Mouse (Mus musculus) megakaryocyte progenitor cell, adult 5-6 weeks (primary cell): ENCODE results near the gene Tor3a. TPM values are rescaled to one million over a fixed set of nuclear protein-coding genes. Genes with fewer than 3 reads are reported as not detected.

Experiments used
- ATAC-seq: replicated peaks from 2 replicates; pipeline ENCODE4 v1.8.0; 2016; ENCODE audit warnings: mild to moderate bottlenecking, moderate TSS enrichment, inconsistent platforms; ENCODE audit not compliant: poor library complexity
- total RNA-seq, 2 experiments: library from RNA; stranded (forward) in 1 of 2; stranded (reverse) in 1 of 2; fragments of 157-497, 149-512 nt in 1 of 2; fragments of 200-1000 nt in 1 of 2; gene quantifications; 2 replicates each; pipeline versions ENCODE4 v1.2.3 to v1.2.4; 2015 to 2017

Gene Tor3a
- total RNA-seq, 2 experiments from 2014 or later, result 17.0 to 24.6 TPM

DNA sequence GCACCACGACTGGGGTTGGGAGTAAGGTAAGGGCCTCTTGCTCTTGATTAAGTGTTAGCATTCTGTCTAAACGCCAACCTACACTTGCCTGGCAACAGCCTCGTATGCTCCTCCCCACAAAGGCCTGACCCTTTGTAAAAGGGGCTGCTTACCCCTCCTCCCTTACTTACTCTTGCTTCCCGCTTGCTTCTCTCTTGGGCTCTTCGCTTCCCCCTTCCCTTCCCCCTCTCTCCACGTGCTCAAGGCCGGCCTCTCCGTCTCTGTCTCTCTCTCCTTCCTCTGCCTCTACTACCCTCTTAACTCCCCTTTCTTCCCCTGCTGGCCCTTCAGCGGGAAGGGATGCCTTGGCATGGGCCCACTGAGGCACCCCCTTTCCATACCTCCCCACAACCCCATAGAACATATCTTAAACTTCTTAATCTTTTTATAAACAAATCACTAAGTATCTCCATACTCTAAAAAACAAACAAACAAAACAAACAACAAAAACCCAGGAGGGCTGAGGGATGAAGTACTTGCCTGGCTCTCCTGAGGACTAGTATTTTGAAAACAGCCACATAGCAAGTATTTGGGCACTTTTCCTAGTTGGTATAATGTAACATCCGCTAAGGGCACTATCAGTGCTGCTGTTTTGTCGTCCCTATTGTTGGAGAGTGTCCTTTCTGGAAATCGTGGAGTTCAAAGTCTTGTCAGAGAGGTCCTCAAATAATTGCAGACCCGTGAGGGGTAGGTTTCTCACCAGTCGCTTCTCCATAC is 1.3 kb downstream of the Tor3a start:
- peak; percentile 39 for ATAC-seq

DNA sequence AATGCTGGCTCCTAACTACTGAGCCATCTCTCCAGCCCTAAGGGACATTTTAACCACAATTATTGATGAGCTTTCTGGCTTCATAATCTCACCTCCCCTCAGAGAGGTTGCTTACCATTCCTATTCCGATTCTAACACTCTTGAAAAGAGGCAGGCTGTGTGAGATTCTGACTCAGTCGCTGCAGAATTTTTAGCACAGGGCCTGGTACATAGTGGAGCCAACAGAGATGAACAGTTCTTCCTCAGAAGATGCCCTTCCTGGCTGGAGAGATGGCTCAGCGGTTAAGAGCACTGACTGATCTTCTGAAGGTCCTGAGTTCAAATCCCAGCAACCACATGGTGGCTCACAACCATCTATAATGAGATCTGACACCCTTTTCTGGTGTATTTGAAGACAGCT is 2.2 kb downstream of the Tor3a start:
- no peak for ATAC-seq

DNA sequence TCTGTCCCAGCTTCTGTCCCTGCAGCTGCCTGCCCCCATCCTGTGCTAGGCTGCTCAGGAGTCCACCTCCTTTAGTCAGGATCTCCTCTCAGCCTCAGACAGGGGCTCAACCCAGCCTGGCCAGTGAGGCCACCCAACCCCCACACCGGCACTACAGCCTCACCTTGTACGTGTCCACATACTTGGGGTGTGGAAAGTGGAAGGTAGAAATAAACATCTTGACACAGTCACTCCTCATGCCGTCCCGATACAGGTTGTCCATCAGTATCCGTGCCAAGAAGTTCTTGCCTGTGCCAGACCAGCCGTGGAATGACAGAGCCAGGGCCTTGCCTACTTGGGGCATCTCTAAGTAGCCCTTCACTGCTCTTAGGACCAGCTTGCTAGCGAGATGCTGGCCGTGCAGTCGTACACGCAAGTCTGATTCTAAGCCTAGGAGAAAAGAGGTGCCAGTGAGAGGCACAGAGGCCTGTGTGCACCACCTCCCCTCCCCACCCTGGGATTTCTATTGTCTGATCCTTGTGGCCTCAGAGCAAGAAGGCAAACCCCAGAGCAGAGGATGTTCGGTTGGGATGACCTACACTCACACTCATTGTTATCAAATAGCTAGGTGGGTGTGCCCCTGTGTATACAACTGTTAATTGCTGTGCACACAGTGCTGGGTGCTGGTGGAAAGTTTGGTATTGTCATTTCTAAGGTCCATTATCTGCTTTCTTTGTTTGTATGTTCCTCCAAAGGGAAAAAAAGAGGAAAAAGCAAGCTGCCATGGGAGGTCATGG is 4.8 kb downstream of the Tor3a start:
- ATAC-seq, result no peak

DNA sequence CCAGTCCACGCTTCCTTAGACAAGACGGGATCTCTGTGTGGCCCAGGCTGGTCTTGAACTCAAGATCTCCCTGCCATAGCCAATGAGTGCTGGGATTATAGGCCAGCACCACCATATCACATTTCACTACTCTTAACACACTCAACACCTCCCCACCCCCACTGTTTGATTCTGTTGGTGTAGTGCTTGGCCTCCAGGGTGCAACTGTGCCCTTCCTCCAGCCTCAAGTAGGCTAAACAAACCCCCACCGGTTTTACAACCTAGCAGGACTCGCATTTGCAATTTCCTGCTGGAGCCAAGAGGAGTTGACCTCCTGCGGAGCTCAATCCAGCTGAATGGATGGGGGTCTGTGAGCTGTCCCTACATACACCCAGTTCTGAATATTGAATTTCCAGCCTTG is 5.6 kb downstream of the Tor3a start:
- ATAC-seq, result no peak

DNA sequence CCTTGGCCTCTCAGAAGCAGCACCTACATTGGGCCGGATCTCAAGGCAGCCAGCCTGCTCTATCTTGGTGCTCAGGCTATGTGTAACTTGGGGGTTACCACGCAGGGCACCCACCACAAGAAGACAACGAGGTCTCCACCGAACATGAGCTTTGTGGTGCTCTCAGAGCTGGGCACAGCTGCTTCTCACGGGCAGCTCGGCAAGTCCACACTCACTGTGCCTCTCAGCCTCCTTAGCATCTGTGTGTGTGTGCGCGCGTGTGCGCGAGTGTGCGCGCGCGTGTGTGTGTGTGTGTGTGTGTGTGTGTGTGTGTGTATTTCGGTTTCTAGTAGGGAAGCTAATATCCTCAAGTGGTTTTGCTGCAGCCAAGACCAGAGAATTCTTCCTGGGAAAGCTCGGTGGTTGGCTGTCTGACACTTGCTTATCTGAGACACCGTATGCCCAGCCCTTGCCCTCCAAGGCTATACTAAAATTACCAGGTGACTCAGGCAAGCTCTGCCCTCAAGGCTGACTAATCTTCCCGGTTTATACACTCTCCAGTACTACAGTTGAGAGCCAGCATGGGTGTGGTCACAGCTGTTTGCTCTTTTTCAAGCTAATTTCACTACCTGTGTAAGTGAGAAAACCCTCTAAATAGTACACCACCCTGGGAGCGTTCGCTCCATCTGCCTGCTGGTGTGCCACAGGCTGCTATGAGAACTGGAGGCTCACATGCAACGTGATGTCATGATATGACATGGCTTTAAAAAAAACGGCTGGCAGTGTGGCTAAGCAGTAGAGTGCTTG is 6.8 kb downstream of the Tor3a start:
- ATAC-seq, result peak; percentile 86

DNA sequence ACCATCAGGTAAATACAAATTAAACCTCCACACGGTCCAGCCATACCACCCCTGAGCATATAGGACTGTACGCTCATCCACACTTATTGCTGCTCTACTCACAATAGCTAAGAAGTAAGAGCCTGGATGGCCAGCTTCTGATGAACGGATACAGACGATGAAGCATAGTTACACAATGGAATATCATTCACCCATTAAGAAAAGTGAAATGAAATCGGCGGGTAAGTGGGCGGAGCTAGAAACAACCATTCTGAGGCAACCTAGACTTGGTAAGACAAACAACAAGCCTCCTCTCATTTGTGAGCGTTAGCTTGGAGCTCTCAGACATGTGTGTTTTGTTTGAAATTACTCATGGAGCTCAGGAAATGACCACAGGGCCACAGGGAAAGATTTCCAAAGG is 8.4 kb downstream of the Tor3a start:
- ATAC-seq, result no peak

DNA sequence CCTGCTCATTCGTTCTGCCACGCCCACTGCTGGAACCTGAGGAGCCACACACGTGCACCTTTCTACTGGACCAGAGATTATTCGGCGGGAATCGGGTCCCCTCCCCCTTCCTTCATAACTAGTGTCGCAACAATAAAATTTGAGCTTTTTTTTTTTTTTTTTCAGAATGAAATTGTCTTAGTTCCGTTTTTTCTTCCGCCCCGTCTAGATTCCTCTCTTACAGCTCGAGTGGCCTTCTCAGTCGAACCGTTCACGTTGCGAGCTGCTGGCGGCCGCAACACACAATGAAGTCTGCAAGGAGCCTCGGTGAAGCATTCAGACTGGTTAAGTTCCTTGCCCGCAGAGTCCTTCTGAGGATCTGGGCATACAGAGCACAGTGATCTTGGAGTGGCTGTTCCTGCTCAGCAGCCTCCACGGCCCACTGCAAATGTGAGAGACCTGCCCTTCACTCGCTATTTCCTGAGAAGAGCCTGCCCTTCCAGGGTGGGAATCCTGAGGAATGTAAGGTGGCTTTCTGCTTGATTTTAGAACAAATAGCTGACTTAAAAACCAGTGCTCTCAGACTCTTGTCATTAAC is 13.4 kb downstream of the Tor3a start:
- ATAC-seq, result peak; percentile 56

DNA sequence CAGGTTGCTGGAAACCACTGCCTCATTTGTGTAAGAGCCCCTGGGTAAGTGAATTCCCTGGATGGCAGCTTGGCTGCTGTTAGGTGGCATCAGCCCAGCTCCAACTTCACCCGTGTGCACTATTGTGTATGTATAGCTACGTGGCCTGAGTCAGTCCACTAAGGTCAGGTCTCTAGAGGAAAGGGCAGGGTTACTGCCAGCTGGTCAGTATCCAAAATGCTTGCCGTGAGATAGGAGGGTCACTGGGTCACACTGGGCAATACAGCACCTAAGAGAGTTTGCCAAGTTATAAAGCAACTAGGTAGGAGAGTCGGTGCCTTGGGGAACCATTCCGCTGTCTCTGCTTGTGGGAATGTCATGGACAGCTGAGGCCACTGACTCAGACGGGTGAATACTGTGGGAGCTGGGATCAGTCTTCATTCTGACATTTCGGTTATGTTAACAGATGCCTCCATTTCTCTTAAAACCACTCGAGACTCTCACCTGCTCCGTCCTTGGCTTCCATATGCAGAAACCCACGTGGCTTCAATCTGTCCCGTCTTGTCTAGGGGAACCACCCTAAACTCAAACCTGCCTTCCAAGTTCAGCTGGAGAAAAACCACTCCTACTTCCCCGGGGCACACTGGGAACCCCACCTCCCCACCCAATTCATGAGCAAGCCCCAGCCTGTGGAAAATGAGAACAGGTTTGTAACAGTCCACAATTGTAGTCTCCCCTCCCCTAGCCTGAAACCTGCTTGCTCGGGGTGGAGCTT is 14.1 kb downstream of the Tor3a start:
- ATAC-seq, result peak; percentile 71

DNA sequence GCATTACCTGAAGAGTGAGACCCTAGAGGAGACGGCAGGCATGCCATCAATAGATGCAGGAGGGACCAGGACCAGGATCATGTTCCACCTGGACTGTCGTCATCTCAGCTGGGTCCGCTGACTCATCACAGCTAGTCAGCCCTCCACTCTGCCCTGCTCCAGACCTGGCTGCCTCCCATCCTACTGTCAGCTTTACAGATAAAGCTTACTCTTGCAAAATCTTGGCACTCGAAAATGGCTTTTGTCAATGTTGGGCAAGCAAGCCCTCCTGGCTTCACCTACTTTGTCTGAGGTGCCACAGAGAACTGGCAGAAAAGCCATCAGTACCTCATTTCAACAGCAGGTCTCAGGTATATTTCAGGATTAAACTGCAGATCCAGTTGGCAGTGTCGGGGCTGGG is 15.5 kb downstream of the Tor3a start:
- ATAC-seq, result no peak

DNA sequence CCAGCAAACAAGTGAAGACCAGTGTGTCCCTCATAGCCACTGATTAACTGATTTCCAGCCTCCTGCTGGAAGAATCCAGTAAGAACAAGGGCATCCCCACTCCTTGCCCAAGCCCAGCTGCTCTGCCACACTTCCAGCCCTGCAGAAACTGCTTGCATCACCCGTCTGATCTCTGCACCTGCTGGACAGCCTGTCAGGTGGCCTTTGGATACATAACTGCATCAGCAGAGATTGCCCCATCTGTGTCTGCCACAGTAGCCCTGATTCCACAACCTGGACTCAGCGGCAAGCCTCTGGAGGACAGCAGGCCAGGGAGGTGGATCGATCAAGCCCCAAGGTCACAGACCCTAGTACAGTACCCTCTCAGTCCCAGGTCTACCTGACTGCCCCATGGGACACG is 16.6 kb downstream of the Tor3a start:
- ATAC-seq, result no peak

DNA sequence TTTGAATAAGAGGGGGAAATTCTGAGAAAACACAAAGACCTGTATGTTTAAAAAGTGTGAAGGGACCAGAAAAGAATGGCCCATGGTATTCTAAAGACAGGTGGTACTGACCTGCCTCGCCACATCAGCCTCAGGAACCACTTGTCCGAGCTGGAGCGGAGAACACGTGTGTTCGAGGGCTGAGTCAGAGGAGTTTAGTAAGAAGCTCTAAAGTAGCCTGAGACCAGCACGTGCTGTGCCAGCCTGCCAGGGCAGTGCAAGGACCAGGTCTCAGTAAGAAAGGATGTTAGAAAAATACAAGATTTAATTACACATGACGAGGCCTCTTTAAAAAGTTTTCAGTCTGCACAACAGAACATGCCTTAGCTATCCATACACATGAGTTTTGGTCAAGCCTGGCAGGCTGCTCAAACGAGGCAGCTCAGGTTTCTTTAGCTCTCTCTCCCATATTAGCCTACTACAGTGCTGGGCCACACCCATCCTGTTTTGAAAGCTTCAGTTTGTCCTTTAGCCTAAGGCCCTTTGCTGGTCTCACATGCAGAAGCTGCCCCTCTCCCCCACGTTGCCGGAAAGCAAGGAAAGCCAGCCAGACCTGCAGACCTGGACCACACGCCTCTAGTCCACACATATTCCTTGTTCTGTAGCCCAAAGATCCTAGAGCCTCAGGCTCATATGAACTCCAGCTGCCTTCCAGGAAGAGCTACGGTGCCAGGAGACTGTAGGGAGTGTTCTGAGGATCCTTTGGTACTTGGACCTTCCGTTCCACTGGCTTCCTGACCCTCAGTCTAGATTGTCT is 19.2 kb downstream of the Tor3a start:
- no peak for ATAC-seq

DNA sequence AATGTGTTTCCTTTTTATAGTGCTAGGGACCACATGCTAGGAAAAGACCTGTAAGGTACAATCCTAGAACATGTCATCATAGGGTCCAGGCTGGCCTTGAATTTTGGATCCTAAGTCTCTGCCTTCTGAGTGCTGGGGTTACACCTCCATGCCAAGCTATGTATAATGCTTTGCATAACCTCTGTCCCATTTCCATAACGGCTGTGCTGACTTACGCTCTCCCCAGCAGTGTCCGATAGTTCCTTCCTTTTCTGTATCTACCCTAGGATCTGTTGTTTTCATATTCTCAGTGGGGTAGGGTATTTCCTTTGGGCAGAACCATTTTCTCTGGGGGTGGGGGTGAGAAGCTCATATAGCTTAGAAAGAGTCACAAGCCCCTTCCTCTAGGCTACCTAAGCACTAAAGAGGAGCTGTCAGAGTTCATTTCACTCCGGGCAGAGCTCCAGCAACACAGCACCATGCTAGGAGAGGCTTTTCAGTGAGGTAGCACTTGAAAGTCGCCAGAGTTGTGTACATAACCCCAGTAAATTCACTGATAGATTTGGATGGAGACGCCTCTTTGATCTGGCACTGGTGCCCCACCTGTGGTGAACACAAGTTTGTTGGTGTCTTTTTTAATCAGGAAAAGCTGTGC is 21.9 kb downstream of the Tor3a start:
- peak; percentile 51 for ATAC-seq

DNA sequence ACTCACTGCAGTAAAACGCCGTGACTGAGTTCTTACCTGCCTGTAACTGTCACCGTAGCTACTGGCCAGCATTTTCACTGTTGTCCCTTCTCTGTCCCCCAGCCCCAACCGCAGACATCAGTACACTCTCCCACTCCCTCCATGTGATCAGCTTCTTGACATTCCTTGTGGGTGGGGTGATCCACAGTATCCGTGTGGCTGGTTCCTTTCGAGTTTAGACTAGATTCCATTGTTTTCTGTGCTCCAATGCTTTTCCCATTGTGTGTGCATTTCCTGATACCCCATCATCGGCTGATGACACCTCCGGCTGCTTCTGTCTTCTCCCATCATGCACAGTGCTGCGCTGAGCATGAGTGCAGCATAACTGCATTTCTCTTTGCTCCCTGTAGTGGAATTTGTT is 23.5 kb downstream of the Tor3a start:
- no peak for ATAC-seq

DNA sequence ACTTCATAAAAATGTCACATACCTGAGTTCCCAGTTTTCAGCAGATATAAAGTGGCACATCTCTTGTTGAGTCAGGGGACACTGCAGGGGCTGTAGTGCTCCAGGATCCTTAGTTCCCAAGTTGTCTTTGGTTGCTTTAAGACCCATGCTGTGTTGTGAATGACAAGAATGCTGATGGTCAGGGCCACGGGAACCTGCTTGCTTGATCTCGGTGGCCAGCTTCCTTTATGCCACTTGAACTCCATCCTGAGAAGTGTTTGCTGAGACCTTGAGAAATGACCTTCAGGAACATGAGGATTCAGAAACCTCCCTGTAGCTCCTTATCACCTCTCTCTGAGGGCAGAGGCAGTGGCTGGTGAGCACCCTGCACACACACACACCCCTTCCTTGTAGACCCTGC is 25.5 kb downstream of the Tor3a start:
- ATAC-seq, result peak; percentile 38; the same call in 1 of the 2 replicates

DNA sequence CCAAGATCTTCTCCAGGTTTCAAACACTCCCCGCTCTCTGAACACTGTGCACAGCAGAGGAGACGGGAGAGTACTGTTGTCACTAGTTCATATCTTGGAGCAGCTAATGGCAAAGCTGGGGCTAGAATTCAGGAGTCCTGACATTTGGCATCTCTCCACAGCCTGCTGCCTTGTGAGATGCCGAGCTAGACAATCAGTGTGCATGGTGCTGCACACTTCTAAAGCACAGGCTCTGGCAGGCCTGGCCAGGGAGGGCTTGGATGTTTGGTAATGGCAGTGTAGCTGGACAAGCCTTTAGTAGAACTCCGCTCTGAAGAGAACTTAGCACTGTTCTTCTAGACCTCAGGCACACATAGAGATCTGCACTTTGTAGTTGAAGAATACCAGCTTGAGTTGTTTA is 28.2 kb downstream of the Tor3a start:
- ATAC-seq, result no peak

DNA sequence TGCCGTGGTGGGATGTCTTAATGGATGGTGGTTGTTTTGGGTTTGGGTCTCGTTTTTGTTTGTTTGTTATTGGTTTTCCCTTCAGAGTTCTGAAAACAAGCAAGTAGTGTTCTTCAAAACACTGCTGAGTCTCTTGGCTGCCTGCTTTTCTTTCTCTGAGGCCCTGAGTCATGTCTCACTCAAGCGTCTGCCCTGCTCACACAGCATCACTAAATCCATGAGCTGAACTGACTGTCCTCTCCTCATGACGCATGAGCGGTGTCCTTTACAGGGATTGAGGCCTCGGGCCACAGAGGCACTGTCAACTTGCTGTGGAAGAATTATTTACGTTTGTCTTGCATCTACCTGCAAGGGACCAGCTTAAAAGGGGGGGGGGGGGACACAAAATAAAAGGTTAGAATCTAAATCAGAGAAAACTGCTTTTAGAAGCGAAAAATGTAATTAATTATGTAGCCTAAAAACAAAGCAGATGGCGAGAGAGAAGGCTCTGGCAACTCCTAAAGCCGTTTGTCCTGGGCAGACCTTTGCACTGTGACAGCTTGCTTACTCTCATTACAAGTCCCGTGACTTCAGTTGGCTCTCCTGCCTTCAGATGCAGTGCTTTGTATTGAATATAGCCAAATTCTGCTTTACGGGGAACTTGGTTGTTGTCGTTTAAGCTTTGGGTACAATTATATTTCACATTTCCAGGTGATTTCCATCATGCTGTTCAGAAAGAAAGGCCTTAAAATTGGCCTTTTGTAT is 29.2 kb downstream of the Tor3a start:
- ATAC-seq, result no peak

DNA sequence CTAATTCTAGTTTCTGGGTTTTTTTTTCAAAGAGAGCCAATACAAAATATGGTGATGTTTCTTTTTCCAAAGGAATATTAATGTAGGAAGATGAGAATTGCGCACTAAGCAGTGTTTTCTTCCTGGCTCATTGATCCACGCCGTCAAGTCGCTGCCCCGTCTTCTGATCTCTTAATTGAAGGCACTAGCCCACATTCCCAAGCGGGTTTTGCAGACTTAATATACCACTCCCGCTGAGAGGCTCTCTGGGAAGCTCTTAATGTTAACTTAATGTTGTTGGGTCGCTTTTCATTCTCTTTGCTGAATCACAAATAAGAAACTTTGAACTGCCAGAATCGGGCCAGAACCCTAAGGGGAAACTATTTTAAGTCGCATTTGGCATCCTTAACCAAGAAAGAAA is 30.1 kb downstream of the Tor3a start:
- no peak for ATAC-seq

DNA sequence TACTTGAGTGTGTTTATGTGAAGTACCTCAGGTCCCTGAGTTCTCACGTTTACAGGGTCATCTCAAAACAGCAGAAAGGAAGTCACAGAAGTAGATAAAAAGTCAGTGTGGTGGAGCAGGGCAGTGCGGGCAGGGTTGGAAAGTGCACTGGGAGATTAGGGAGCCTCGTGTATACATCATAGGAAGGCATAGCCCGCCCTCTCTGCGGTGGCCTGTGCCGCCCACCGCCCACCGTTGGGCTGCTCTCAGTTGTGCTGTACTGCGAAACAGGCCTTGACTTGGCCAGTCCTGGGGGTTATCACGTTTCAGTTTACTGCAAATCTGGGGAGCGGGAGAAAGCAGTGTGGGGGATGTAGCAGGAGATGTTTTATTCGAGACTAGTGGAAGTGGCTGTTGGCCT is 31.3 kb downstream of the Tor3a start:
- peak; percentile 49; the same call in 1 of the 2 replicates for ATAC-seq

DNA sequence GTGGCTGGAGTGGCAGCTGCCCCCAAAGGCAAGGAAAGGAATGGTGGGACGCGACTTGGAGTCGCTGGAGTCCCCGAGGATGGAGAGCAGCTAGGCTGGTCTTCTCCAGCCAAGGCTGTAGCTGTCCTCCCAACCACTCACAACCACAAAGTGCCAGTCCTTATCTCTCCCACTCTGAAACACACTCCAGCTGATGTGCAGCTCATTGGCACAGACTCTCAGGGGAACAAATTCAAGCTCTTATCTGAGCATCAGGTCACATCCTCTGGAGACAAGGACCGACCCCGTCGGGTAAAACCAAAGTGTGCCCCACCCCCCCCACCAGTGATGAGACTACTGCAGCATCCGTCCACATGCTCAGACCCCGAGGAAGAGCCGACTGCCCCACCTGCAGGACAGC is 32.3 kb downstream of the Tor3a start:
- peak; percentile 82 for ATAC-seq
